Mouse (Mus musculus): ENCODE data around the gene Prl2a1. TPM values are rescaled to one million over a fixed set of nuclear protein-coding genes. Genes with fewer than 3 reads are reported as not detected.
"Not testable (repeated sequence)": the region's sequence is repeated elsewhere in the genome, so short reads cannot be mapped to it uniquely, and the experiment has no call there.

Prl2a1 gene
- polyA plus RNA-seq (2015; fragmentation: Nextera tagmentation; extraction: Ambion mirVana) = not detected in 2 replicates

- no peak within 1 kb of the TSS for H3K27ac ChIP-seq (ENCODE audit: low read length)
- H3K9ac ChIP-seq (replicated peaks; ENCODE audit: low read length) = no peak within 1 kb of the TSS
- no peaks in the 10 kb centered on the region for H3K36me3 ChIP-seq (ENCODE audit: insufficient read depth, low read length)
- no peak within 1 kb of the TSS for H3K4me2 ChIP-seq (replicated peaks; ENCODE audit: low read depth, low read length)
- H3K9me3 ChIP-seq (ENCODE audit: low read length) = no peaks in the 10 kb centered on the region
- ATAC-seq (ENCODE audit: low FRiP score, low TSS enrichment) = no peak
- H3K27me3 ChIP-seq (ENCODE audit: insufficient read depth, low read length) = no peaks in the 10 kb centered on the region
- H3K4me3 ChIP-seq (ENCODE audit: low read length) = no peak within 1 kb of the TSS
- WGBS = 70% methylated on average over 1 of the region's 1 CpGs
- no peaks in the 10 kb centered on the region for H3K4me1 ChIP-seq (ENCODE audit: insufficient read depth, low read length)
Measured at GRCm38 (mm10) chr13:27801354-27801753, at the start of gene Prl2a1. Prl2a1 (plus strand) TSS chr13:27801654.

- H3K27me3 ChIP-seq (ENCODE audit: insufficient read depth, low read length); H3K9me3 ChIP-seq (ENCODE audit: low read length); ATAC-seq (ENCODE audit: low FRiP score, low TSS enrichment); H3K4me3 ChIP-seq (ENCODE audit: low read length); H3K4me2 ChIP-seq (replicated peaks; ENCODE audit: low read depth, low read length); H3K36me3 ChIP-seq (ENCODE audit: insufficient read depth, low read length); H3K9ac ChIP-seq (replicated peaks; ENCODE audit: low read length); H3K27ac ChIP-seq (ENCODE audit: low read length); H3K4me1 ChIP-seq (ENCODE audit: insufficient read depth, low read length): not testable (repeated sequence)
- WGBS = 94% methylated on average over 2 of the region's 3 CpGs
Measured at GRCm38 (mm10) chr13:27780704-27781103, 20.8 kb upstream of the Prl2a1 start, which contains the start of gene Prl7c1. Prl7c1 (minus strand) TSS chr13:27780804.

- H3K9ac ChIP-seq (replicated peaks; ENCODE audit: low read length) = no peak overlapping the region
- WGBS = 79% methylated on average over 4 of the region's 4 CpGs
- H3K36me3 ChIP-seq (ENCODE audit: insufficient read depth, low read length) = no peaks in the 10 kb centered on the region
- no peaks in the 10 kb centered on the region for H3K9me3 ChIP-seq (ENCODE audit: low read length)
- no peaks in the 10 kb centered on the region for H3K27me3 ChIP-seq (ENCODE audit: insufficient read depth, low read length)
- no peak overlapping the region for H3K4me2 ChIP-seq (replicated peaks; ENCODE audit: low read depth, low read length)
- ATAC-seq (ENCODE audit: low FRiP score, low TSS enrichment) = no peak
- H3K4me3 ChIP-seq (ENCODE audit: low read length) = no peak overlapping the region
- H3K4me1 ChIP-seq (ENCODE audit: insufficient read depth, low read length) = no peaks in the 10 kb centered on the region
- H3K27ac ChIP-seq (ENCODE audit: low read length) = no peak overlapping the region
Measured at GRCm38 (mm10) chr13:27799303-27799702, 2.2 kb upstream of the Prl2a1 start.

GRCm38 (mm10) chr13:27802765-27803164 is 1.3 kb downstream of the Prl2a1 start:
- H3K27me3 ChIP-seq (ENCODE audit: insufficient read depth, low read length) = no peaks in the 10 kb centered on the region
- H3K9ac ChIP-seq (replicated peaks; ENCODE audit: low read length) = no peak overlapping the region
- 53% methylated on average over 1 of the region's 1 CpGs for WGBS
- no peak overlapping the region for H3K4me2 ChIP-seq (replicated peaks; ENCODE audit: low read depth, low read length)
- H3K4me1 ChIP-seq (ENCODE audit: insufficient read depth, low read length) = no peaks in the 10 kb centered on the region
- H3K36me3 ChIP-seq (ENCODE audit: insufficient read depth, low read length) = no peaks in the 10 kb centered on the region
- H3K4me3 ChIP-seq (ENCODE audit: low read length) = no peak overlapping the region
- H3K9me3 ChIP-seq (ENCODE audit: low read length) = no peaks in the 10 kb centered on the region
- no peak overlapping the region for H3K27ac ChIP-seq (ENCODE audit: low read length)
- ATAC-seq (ENCODE audit: low FRiP score, low TSS enrichment) = no peak

GRCm38 (mm10) chr13:27849042-27849441 is 47.6 kb downstream of the Prl2a1 start, which contains the start of gene Prl2c1:
Prl2c1 (plus strand) TSS chr13:27849342.
- H3K9ac ChIP-seq (replicated peaks; ENCODE audit: low read length) = no peak within 1 kb of the TSS
- H3K4me1 ChIP-seq (ENCODE audit: insufficient read depth, low read length) = no peaks in the 10 kb centered on the region
- no peak within 1 kb of the TSS for H3K27ac ChIP-seq (ENCODE audit: low read length)
- WGBS = 90% methylated on average over 3 of the region's 3 CpGs
- H3K9me3 ChIP-seq (ENCODE audit: low read length) = no peaks in the 10 kb centered on the region
- ATAC-seq (ENCODE audit: low FRiP score, low TSS enrichment) = no peak
- no peak within 1 kb of the TSS for H3K4me2 ChIP-seq (replicated peaks; ENCODE audit: low read depth, low read length)
- no peaks in the 10 kb centered on the region for H3K27me3 ChIP-seq (ENCODE audit: insufficient read depth, low read length)
- no peak within 1 kb of the TSS for H3K4me3 ChIP-seq (ENCODE audit: low read length)
- no peaks in the 10 kb centered on the region for H3K36me3 ChIP-seq (ENCODE audit: insufficient read depth, low read length)

Other genes with a start within 250 kb of the Prl2a1 start
- gene Prl8a9, start 237.0 kb upstream of the Prl2a1 start, polyA plus RNA-seq (2015; fragmentation: Nextera tagmentation; extraction: Ambion mirVana) = not detected in 2 replicates
- not detected in 2 replicates for gene Prl8a1, start 219.5 kb upstream of the Prl2a1 start, polyA plus RNA-seq (2015; fragmentation: Nextera tagmentation; extraction: Ambion mirVana)
- gene Prl7b1, start 191.1 kb upstream of the Prl2a1 start, polyA plus RNA-seq (2015; fragmentation: Nextera tagmentation; extraction: Ambion mirVana) = not detected in 2 replicates
- not detected in 2 replicates for gene Prl7a1, start 159.2 kb upstream of the Prl2a1 start, polyA plus RNA-seq (2015; fragmentation: Nextera tagmentation; extraction: Ambion mirVana)
- gene Prl7a2, start 133.6 kb upstream of the Prl2a1 start, polyA plus RNA-seq (2015; fragmentation: Nextera tagmentation; extraction: Ambion mirVana) = not detected in 2 replicates
- not detected in 2 replicates for gene Prl7d1, start 84.9 kb upstream of the Prl2a1 start, polyA plus RNA-seq (2015; fragmentation: Nextera tagmentation; extraction: Ambion mirVana)
- not detected in 2 replicates for gene Prl7c1, start 20.9 kb upstream of the Prl2a1 start, polyA plus RNA-seq (2015; fragmentation: Nextera tagmentation; extraction: Ambion mirVana)
- gene Prl2c1, start 47.7 kb downstream of the Prl2a1 start, polyA plus RNA-seq (2015; fragmentation: Nextera tagmentation; extraction: Ambion mirVana) = not detected in 2 replicates
- not detected in 2 replicates for gene Prl4a1, start 214.6 kb downstream of the Prl2a1 start, polyA plus RNA-seq (2015; fragmentation: Nextera tagmentation; extraction: Ambion mirVana)